Mouse (Mus musculus): Measurements from ENCODE around the gene Csnk1g1. TPM values are rescaled to one million over a fixed set of nuclear protein-coding genes. Genes with fewer than 3 reads are reported as not detected.
A peak's percentile ranks its signal among the peaks of the same experiment; 100 is the strongest.

The Csnk1g1 gene
- 1 to 10 TPM; 7.2 to 7.6 TPM for total RNA-seq (2021)
- long read RNA-seq, experiment 1, partial matches to known transcripts: 1 of 1 reads
- long read RNA-seq, experiment 1, other reads (novel, unspliced or antisense): 0 of 1 reads
- long read RNA-seq, experiment 2, partial matches to known transcripts: 0 of 1 reads
- long read RNA-seq, experiment 2, other reads (novel, unspliced or antisense): 1 of 1 reads

- DNase-seq (ENCODE audit: low spot score): peak; percentile 96
Observed at GRCm38 (mm10) chr9:65908394-65909300, at the start of gene Csnk1g1, which contains the start of gene Trip4. TSS of gene Csnk1g1 (plus strand) at chr9:65908924. TSS of gene Trip4 (minus strand) at chr9:65908794.

DNA sequence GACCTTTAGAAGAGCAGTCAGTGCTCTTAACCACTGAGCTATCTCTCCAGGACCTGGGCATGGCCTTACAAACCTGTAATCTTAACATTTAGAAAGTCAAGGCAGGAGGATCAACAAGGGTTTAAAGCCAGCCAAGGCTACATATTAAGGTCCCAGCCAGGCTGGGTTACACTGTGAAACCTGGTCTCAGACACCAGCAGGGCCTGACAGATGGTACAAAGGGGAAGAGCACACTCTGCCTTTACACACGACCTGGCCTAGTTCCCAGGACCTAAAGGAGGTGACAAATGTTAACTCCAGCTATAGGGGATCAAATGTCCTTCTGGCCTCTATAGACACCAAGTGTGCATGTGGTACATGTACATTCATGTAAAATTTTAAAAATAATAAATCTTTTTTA, 49.1 kb upstream of the Csnk1g1 start:
- no peak for DNase-seq (ENCODE audit: low spot score)

GRCm38 (mm10) chr9:65884564-65885315, 24.0 kb upstream of the Csnk1g1 start:
- DNase-seq (ENCODE audit: low spot score): peak; percentile 90

- DNase-seq (ENCODE audit: low spot score): peak; percentile 52
Observed at GRCm38 (mm10) chr9:65890143-65890628, 18.5 kb upstream of the Csnk1g1 start, which contains the start of gene Pclaf. TSS of gene Pclaf (plus strand) at chr9:65890237.

DNA sequence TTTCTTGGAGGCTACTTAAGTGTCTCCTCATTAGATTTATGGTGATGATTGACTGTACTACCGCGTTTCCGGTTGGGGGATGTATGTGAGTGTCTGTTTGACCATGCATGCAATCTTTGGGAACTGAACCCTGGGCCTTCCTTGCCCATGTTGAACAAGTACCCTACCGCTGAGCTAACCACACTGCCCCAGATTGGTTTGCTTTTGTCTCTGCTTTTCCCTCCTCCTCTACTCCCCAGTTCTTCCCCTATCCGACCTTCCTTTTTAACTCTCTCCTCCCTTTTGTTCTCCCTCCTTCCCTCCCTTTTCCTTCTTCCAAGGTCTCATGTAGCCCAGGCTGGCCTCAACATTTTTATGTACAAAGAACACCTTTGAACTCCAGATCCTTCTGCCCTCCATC, 17.6 kb upstream of the Csnk1g1 start:
- no peak for DNase-seq (ENCODE audit: low spot score)

- DNase-seq (ENCODE audit: low spot score): no peak
Observed at GRCm38 (mm10) chr9:65896977-65897376, 11.7 kb upstream of the Csnk1g1 start.

DNA sequence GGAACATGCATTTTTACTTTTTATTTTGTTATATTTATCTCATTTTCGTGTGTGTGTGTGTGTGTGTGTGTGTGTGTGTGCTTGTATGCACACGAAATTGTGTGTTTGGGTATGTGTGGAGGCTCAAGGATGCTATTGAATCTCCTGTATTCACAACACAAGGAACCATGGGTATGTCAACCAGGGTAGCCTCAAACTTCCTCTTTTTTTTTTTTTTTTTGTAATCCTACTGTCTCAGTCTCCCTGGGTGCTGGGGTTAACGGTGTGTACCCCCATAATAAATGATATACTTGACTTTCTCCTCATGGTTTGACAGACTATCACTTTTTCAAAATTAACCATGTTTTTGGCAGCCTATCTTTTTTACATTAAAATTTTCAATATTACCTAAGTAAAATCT, 5.8 kb upstream of the Csnk1g1 start:
- no peak for DNase-seq (ENCODE audit: low spot score)

DNA sequence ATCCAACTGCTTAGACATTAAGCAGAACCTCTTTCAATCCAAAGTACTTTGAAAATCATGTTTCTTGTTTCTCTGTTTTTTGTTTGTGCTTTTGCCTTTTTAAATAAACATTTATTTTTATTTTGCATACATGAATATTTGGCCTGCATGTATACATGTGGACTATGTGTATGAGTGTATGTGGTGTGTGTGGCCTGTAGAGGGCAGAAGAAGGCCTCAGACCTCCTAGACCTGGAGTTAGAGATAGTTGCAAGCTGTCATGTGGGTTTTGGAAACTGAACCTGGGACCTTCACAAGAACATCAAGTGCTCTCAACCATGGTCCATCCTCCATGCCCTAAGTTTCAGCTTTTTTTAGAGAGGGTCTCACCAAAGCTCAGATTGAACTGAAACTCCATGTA, 5.3 kb upstream of the Csnk1g1 start:
- no peak for DNase-seq (ENCODE audit: low spot score)

- DNase-seq (ENCODE audit: low spot score): peak; percentile 40
Observed at GRCm38 (mm10) chr9:65909301-65909801, 627 bp downstream of the Csnk1g1 start.

DNA sequence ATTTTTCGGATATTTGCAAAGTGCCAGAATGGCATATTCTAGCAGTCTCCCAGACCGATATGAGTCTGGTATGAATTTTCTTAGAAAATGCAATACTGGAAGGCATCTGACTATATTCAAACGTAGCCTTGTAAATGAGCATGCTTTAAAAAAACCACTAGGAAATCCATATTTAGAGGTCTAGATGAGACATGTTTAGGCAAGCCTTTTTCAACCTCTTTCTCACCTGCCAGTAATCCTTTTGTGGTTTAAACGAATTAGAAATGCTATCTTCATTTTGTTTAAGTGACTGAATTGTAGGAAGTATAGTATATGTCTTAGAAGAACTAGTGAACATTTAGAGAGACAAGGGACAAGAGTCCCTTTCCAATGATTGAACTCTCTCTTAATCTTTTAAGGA, 1.1 kb downstream of the Csnk1g1 start:
- no peak for DNase-seq (ENCODE audit: low spot score)

DNA sequence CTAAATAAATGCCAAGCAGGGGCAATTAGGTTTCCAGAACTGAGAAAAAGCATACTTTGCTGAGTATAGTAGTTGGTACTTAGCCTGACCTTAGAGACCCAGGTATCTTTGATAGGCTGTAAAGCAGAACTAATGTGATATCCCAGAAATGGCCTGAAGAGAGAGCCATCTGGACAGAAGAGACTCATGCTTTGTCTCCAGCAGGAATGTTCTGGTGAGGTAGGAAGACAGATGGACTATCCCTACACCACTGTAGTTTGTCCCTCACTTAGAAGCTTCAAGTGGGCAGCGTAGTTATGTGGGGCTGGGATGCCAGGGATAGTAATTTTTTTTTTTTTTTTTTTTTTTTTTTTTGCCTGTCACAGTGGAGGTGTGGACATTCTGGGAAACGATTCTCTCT, 5.3 kb downstream of the Csnk1g1 start:
- DNase-seq (ENCODE audit: low spot score): no peak

DNA sequence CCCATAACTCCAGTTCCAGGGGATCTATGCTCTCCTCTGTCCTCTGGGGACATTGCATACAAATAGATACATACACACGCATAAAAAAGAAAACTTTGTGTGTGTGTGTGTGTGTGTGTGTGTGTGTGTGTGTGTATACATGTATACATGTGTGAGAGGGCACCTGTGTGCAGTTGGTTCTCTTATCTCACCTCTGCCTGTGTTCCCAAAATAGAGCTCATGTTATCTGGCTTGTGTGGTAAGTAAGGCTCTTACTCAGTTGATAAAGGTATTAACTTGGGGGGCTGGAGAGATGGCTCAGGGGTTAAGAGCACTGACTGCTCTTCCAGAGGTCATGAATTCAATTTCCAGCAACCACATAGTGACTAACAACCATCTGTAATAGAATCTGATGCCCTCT, 8.3 kb downstream of the Csnk1g1 start:
- no peak for DNase-seq (ENCODE audit: low spot score)

GRCm38 (mm10) chr9:65928456-65928855, 19.7 kb downstream of the Csnk1g1 start:
- DNase-seq (ENCODE audit: low spot score): no peak

DNA sequence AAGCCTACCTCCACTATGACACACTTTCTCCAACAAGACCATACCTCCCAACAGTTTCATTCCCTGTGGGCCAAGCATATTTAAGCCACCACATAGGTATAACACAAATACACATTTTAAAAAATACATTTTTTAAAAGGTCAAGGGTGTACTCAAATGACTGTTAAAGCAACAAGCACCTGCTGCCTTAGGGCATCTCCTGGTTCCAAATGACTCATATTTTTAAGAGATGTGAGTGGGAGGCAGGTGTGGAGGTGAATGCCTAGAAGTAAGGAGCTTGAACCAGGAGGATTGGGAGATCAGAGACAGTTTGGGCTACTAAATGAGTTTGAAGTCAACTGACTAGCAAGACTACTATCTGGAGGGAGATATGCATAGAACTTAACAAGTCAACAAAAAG, 21.1 kb downstream of the Csnk1g1 start:
- DNase-seq (ENCODE audit: low spot score): no peak

DNA sequence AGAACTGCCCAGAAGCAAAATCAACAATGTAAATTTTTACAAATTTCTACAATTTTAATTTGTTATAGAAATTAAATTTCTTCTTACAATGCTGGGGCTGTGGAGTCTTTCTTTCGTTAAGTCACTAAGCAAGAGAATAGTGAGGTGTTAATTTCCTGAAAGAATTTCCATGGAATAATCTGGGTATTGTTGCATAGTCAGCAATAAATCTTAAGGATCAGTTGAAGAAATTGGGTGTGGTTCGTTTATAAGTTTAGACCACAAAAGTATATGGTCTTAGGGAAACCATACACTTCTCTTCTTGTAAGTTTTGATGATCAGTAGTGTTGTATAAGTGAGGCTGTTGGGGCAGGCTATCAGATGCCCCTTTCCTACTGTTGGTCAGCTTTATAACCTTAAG, 28.8 kb downstream of the Csnk1g1 start:
- no peak for DNase-seq (ENCODE audit: low spot score)

DNA sequence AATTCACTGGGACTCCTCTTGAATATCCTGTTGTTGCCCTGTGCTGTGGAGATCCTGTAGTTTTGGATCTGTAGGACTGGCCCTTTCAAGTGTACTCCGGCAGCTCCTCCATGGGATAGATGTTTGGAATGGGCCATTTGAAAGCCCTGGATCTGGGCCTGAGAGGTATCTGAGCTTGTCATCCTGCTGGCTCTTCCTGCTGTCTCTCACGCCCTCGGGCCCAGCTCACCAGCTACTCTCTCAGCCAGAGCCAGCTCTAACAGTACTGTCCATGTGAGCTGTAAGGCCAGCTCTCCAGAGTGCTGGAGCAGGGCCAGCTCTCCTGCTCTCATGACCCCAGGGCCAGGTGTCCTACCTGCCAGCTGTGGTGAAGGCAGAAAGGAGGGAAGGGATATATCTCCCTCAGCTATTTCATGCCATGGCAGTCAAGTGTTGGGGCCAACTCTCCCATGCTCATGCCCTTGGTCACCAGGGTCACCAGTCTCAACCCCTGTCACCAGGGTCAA, 42.4 kb downstream of the Csnk1g1 start:
- DNase-seq (ENCODE audit: low spot score): no peak

GRCm38 (mm10) chr9:65970009-65970408, 61.3 kb downstream of the Csnk1g1 start:
- DNase-seq (ENCODE audit: low spot score): no peak

GRCm38 (mm10) chr9:65973206-65973605, 64.5 kb downstream of the Csnk1g1 start:
- no peak for DNase-seq (ENCODE audit: low spot score)

DNA sequence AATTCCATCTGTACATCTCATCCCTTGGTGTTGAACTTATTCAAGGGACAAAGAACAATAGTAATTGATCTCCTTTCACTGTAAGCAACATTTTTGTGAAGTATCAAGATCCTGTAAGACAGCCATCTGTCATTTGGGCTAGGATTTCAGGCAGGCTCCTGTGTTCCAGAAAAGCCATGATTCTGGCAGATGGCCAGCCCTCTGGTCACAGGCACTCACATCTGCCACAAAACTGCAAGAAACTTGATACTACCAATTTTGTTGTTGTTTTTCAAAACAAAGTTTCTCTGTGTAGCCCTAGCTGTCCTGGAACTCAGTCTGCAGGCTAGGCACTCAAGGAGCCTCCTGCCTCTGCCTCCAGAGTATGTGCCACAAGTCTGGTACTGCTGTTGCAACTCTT, 67.2 kb downstream of the Csnk1g1 start:
- peak; percentile 11 for DNase-seq (ENCODE audit: low spot score)

GRCm38 (mm10) chr9:65982841-65983240, 74.1 kb downstream of the Csnk1g1 start:
- DNase-seq (ENCODE audit: low spot score): no peak

DNA sequence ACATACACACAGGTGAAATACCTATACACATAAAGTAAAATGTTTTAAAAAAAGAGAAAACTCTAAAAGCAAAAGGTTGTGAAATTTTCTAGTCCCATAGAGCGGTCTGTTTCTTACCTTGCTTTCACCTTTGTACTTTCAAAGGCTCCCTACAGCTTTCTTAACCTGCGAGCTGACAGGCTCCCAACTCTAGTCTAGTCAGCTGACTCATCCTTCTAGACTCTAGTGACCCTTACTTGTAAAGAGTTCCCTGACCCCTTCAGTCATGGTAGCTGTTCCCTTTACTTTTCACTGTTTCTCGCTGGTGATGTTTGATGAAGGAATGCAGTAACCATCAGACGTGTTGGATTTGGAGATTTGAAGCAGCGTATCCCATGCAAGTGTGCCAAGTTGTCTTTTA, 78.3 kb downstream of the Csnk1g1 start:
- no peak for DNase-seq (ENCODE audit: low spot score)

Measured in gastrocnemius, adult 18-20 months (tissue).